Mouse (Mus musculus): ENCODE measurements around the gene Zbtb1.

DNA sequence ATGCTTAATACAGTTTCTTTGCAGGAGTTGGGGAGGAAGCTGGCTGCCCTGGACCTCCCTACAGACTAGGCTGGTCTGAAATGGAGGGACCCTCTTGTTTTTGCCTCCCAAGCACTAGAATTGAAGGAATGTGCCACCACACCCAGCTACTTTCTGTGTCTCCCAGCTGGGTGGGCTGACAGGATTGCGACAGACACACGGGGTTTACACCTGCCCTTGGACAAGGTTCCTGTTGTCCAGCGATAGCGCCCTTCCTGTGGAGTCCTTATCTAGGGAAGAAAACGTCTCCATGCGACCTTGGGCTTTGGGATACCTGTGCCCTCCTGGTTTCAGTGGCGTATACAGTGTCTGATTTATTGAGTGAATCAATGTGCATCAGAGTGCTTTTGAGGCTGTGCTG is 10.1 kb downstream of the Zbtb1 start:
- TF ChIP-seq CTCF (IDR thresholded peaks at IDR 0.05; ENCODE audit: low read depth, low read length) (no peak), POLR2A (IDR thresholded peaks at IDR 0.05; ENCODE audit: borderline replicate concordance, low read depth, low read length) (no peak)

Data from bone marrow macrophage, adult 2 months (primary cell).